8 mouse cellular contexts compared by ENCODE assay signal in the genomic region with DNA sequence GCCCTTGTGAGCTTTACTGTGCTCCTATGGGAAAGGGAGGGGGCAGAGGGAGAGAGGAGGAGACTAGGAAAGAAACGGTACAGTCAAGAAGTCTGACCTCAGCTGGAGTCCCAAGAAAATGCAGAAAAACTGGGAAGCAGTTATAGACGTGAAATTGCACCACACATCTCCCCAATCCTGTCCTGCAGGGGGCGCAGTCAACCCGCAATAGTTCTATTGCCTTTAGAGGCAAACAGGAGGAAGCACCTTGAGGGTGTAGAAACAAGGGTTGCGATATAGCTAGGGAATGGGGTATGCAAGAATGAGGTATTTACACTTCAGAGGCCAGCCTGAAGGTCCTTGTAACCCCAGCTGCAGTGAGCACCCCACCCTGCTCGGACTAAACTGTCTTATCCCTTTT.
DNase-seq lines count a peak whose midpoint lies in the region; ATAC-seq lines count a peak whose summit lies in the region.

No protein-coding gene starts in this region.

- DNase-seq in forebrain, embryonic 14.5 days (ENCODE audit: low spot score), result peak; percentile 61
- DNase-seq in NIH3T3 (ENCODE audit: low read depth), result peak; percentile 86
- peak; percentile 68 for DNase-seq in cerebellum, adult 9-10 months
- peak; percentile 58 for DNase-seq in gastrocnemius, postnatal 10 days
- peak; percentile 55 to 82 for DNase-seq in layer of hippocampus, adult 8-10 months (ENCODE audit: low spot score in 2 of 2)
- DNase-seq in lung, postnatal 36 days, result peak; percentile 62
- DNase-seq in splenic B cell, adult 2 months (ENCODE audit: low read depth, low spot score), result peak; percentile 53

- H3K4me3 ChIP-seq in forebrain, embryonic 14.5 days (ENCODE audit: low read depth, low read length), result no peak overlapping the region
- H3K4me3 ChIP-seq in forebrain, embryonic 12.5 days (replicated peaks), result no peak overlapping the region

- H3K36me3 ChIP-seq in forebrain, embryonic 14.5 days (ENCODE audit: control insufficient read depth, insufficient read depth, low read length), result no peaks in the 10 kb centered on the region
- no peaks in the 10 kb centered on the region for H3K36me3 ChIP-seq in forebrain, embryonic 12.5 days (replicated peaks)
- H3K36me3 ChIP-seq in splenic B cell, adult 2 months (ENCODE audit: control insufficient read depth, insufficient read depth, low read length, poor library complexity, severe bottlenecking), result no peaks in the 10 kb centered on the region

- H3K4me1 ChIP-seq in forebrain, embryonic 14.5 days (ENCODE audit: control insufficient read depth, insufficient read depth, low read length), result no peaks in the 10 kb centered on the region
- H3K4me1 ChIP-seq in forebrain, embryonic 12.5 days, result no peaks in the 10 kb centered on the region

- no peak overlapping the region for H3K4me2 ChIP-seq in forebrain, embryonic 14.5 days (ENCODE audit: low read length)
- H3K4me2 ChIP-seq in forebrain, embryonic 12.5 days, result no peak overlapping the region

- H3K27ac ChIP-seq in forebrain, embryonic 14.5 days (ENCODE audit: low read depth, low read length), result no peak overlapping the region
- H3K27ac ChIP-seq in forebrain, embryonic 12.5 days, result no peak overlapping the region

- 12% methylated on average over 6 of the region's 6 CpGs for WGBS in forebrain, embryonic 14.5 days
- WGBS in forebrain, embryonic 12.5 days, result 13% methylated on average over 6 of the region's 6 CpGs

- no peaks in the 10 kb centered on the region for H3K9me3 ChIP-seq in forebrain, embryonic 14.5 days (replicated peaks; ENCODE audit: control insufficient read depth, low read length)
- H3K9me3 ChIP-seq in forebrain, embryonic 12.5 days, result no peaks in the 10 kb centered on the region

- no peak overlapping the region for H3K9ac ChIP-seq in forebrain, embryonic 14.5 days (ENCODE audit: low read length)
- no peak overlapping the region for H3K9ac ChIP-seq in forebrain, embryonic 12.5 days

- peak; percentile 18; the same call in 1 of the 2 replicates for ATAC-seq in forebrain, embryonic 14.5 days
- no peak for ATAC-seq in forebrain, embryonic 12.5 days (ENCODE audit: low FRiP score)

- no peaks in the 10 kb centered on the region for H3K27me3 ChIP-seq in forebrain, embryonic 14.5 days (replicated peaks; ENCODE audit: control insufficient read depth, insufficient read depth, low read length)
- no peaks in the 10 kb centered on the region for H3K27me3 ChIP-seq in forebrain, embryonic 12.5 days
- H3K27me3 ChIP-seq in splenic B cell, adult 2 months (ENCODE audit: control insufficient read depth, insufficient read depth, low read length, poor library complexity, severe bottlenecking), result no peaks in the 10 kb centered on the region
